Mouse (Mus musculus) stomach, embryonic 14.5 days (tissue): ENCODE results near the gene Dntt. TPM values are rescaled to one million over a fixed set of nuclear protein-coding genes. Genes with fewer than 3 reads are reported as not detected.

Source experiments
- ATAC-seq: fragments of 200-750 bp; cut with Nextera tagmentation; 2 replicates; pipeline ENCODE4 v1.8.0; 2017; ENCODE audit warnings: low read depth, moderate TSS enrichment; ENCODE audit not compliant: insufficient number of reproducible peaks, insufficient read depth, low FRiP score
- H3K27ac ChIP-seq: fragments of 300-500 bp; sonication (generic); 2 replicates; pipeline ENCODE4 v1.5.1; 2014; ENCODE audit warnings: mild to moderate bottlenecking, low read length, moderate library complexity, mixed read lengths
- H3K27me3 ChIP-seq: fragments of 300-500 bp; sonication (generic); 2 replicates; pipeline ENCODE4 v1.6.1; 2014; ENCODE audit warnings: low read length, control low read depth, mixed read lengths; ENCODE audit not compliant: control insufficient read depth, insufficient read depth
- H3K36me3 ChIP-seq: fragments of 300-500 bp; sonication (generic); 2 replicates; pipeline ENCODE4 v1.6.1; 2014; ENCODE audit warnings: mild to moderate bottlenecking, control low read depth, low read length, moderate library complexity, mixed read lengths; ENCODE audit not compliant: control insufficient read depth, insufficient read depth
- H3K4me1 ChIP-seq: fragments of 300-500 bp; sonication (generic); 2 replicates; pipeline ENCODE4 v1.6.1; 2014; ENCODE audit warnings: low read length, control low read depth, mixed read lengths; ENCODE audit not compliant: control insufficient read depth, insufficient read depth
- H3K4me2 ChIP-seq: fragments of 300-500 bp; sonication (generic); replicated peaks from 2 replicates; pipeline ENCODE4 v1.6.1; 2014; ENCODE audit warnings: low read depth, low read length, control low read depth
- H3K4me3 ChIP-seq: fragments of 300-500 bp; sonication (generic); 2 replicates; pipeline ENCODE4 v1.5.1; 2014; ENCODE audit warnings: low read depth, low read length, control low read depth
- H3K9ac ChIP-seq: fragments of 300-500 bp; sonication (generic); replicated peaks from 2 replicates; pipeline ENCODE4 v1.6.1; 2014; ENCODE audit warnings: low read depth, mild to moderate bottlenecking, control low read depth, low read length, moderate library complexity, mixed read lengths
- H3K9me3 ChIP-seq: fragments of 300-500 bp; sonication (generic); 2 replicates; pipeline ENCODE4 v1.6.1; 2016; ENCODE audit warnings: low read depth, low read length, control low read depth; ENCODE audit not compliant: control insufficient read depth
- WGBS: fragments of 180-500 bp; shearing (Covaris S2); extraction: QIAGEN DNeasy Blood & Tissue Kit; methylation state at CpG from one replicate; pipeline ENCODE4 v1.1.7; 2014; 5-methylcytosine and 5-hydroxymethylcytosine counted together
- polyA plus RNA-seq: library from polyadenylated mRNA; unstranded; fragments of >200 nt; fragmentation: Nextera tagmentation; extraction: Ambion mirVana; gene quantifications from 2 replicates; pipeline ENCODE4 v1.2.1, GENCODE M21; 2014

Gene Dntt
- polyA plus RNA-seq, 1 experiment from 2014 or later = not detected

GRCm38 (mm10) chr19:41015951-41016716, 12.9 kb upstream of the Dntt start:
- no peak overlapping the region for H3K27ac ChIP-seq
- peak overlapping the region; percentile 31 for H3K4me2 ChIP-seq
- H3K4me3 ChIP-seq = no peak overlapping the region
- H3K36me3 ChIP-seq = no peaks in the 10 kb centered on the region
- ATAC-seq = no peak; the same call in 1 of the 2 replicates
- peaks cover 10% of the 10 kb centered on the region; the same call in 1 of the 2 replicates for H3K4me1 ChIP-seq
- H3K27me3 ChIP-seq = no peaks in the 10 kb centered on the region
- no peak overlapping the region for H3K9ac ChIP-seq
- no peaks in the 10 kb centered on the region for H3K9me3 ChIP-seq
- WGBS = 19% methylated on average over 14 of the region's 14 CpGs

DNA sequence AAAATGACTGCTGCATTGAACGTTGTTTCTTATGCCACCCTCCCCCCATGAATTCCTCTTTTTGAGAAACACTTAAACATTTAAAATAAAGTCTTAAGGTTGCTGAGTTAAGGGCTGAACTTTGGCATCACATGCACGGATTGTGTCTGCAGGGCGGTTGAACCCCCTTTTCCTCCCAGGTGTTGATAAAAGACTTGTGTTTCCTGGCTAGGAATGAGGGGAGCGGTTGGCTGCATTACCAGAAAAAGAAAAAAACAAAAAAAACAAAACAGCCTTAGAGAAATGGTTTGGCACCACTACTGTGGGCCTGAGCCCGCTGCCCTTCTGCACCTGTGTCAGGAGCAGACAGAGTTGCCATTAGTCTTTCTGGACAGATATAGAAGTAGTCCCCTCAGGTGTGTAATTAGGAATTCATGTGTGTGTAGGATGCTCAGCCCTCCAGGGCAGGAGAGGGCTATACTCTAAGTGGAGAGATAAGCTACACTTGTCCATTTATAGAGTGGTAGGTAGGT, 9.9 kb upstream of the Dntt start:
- Histone ChIP-seq H3K36me3 (no peaks in the 10 kb centered on the region), H3K9ac (no peak overlapping the region), H3K9me3 (no peaks in the 10 kb centered on the region), H3K4me1 (no peaks in the 10 kb centered on the region), H3K27me3 (no peaks in the 10 kb centered on the region), H3K4me2 (no peak overlapping the region), H3K4me3 (no peak overlapping the region), H3K27ac (no peak overlapping the region)
- no peak for ATAC-seq
- WGBS = 69% methylated on average over 5 of the region's 5 CpGs

DNA sequence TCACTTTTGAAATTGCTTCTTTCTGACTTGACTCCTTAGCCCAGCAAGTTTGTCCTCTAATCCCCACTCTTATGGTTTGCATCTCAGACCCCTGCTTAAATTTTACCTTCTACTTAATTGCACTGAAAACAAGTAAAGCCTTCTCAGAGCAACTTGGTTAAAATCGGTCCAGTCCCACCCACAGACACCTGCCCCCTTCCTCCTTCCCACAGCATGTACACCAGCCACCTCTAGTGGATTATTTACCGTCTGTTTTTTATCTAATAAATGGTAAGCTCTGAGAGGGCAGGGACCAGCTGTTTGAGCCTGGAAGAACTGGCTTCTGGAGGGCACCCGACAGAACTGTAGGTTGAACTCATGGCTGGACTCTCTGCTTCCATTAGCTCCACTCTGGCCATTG, 8.5 kb upstream of the Dntt start:
- 56% methylated on average over 3 of the region's 3 CpGs for WGBS
- Histone ChIP-seq H3K27ac (no peak overlapping the region), H3K4me2 (no peak overlapping the region), H3K4me1 (no peaks in the 10 kb centered on the region), H3K36me3 (no peaks in the 10 kb centered on the region), H3K9ac (no peak overlapping the region), H3K27me3 (no peaks in the 10 kb centered on the region), H3K9me3 (no peaks in the 10 kb centered on the region), H3K4me3 (no peak overlapping the region)
- ATAC-seq = no peak

- Histone ChIP-seq H3K9ac (no peak overlapping the region), H3K4me2 (no peak overlapping the region), H3K27ac (no peak overlapping the region), H3K4me1 (no peaks in the 10 kb centered on the region), H3K27me3 (no peaks in the 10 kb centered on the region), H3K36me3 (no peaks in the 10 kb centered on the region), H3K4me3 (no peak overlapping the region), H3K9me3 (no peaks in the 10 kb centered on the region)
- ATAC-seq = no peak
- WGBS = 82% methylated on average over 4 of the region's 4 CpGs
Measured at GRCm38 (mm10) chr19:41022244-41022643, 6.8 kb upstream of the Dntt start.

- no peak overlapping the region for H3K9ac ChIP-seq
- no peaks in the 10 kb centered on the region for H3K9me3 ChIP-seq
- no peaks in the 10 kb centered on the region for H3K4me1 ChIP-seq
- H3K27ac ChIP-seq = no peak overlapping the region
- no peak overlapping the region for H3K4me3 ChIP-seq
- no peaks in the 10 kb centered on the region for H3K36me3 ChIP-seq
- H3K27me3 ChIP-seq = no peaks in the 10 kb centered on the region
- H3K4me2 ChIP-seq = no peak overlapping the region
- WGBS = 81% methylated on average over 8 of the region's 8 CpGs
- ATAC-seq = no peak
Measured at GRCm38 (mm10) chr19:41026551-41026950, 2.5 kb upstream of the Dntt start.

DNA sequence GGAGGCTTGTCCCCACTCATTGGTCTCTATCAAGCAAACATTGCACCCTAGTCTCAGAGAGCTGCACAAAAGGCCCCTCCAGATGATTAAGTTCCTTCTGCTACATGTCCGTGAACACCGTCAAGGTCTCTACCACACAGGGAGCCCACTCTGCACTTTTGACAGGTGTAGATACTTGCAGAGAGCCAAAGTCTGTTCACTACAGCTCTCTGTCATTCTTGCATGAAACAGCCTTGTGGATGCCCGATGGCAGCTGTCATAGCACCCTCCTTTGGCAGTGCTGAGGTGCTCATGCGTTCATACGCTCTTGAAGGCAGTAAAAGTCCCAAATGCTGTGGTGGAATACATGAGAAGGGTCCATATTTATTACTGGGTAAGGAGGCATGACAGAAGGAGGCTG, 2.1 kb upstream of the Dntt start:
- Histone ChIP-seq H3K4me1 (no peaks in the 10 kb centered on the region), H3K9me3 (no peaks in the 10 kb centered on the region), H3K4me3 (no peak overlapping the region), H3K27me3 (no peaks in the 10 kb centered on the region), H3K9ac (no peak overlapping the region), H3K36me3 (no peaks in the 10 kb centered on the region), H3K4me2 (no peak overlapping the region), H3K27ac (no peak overlapping the region)
- 88% methylated on average over 5 of the region's 5 CpGs for WGBS
- no peak for ATAC-seq

- no peak for ATAC-seq
- Histone ChIP-seq H3K27me3 (no peaks in the 10 kb centered on the region), H3K4me1 (no peaks in the 10 kb centered on the region), H3K9ac (no peak overlapping the region), H3K4me2 (no peak overlapping the region), H3K9me3 (no peaks in the 10 kb centered on the region), H3K27ac (no peak overlapping the region), H3K36me3 (no peaks in the 10 kb centered on the region), H3K4me3 (no peak overlapping the region)
- 93% methylated on average over 9 of the region's 9 CpGs for WGBS
Measured at GRCm38 (mm10) chr19:41027601-41028000, 1.5 kb upstream of the Dntt start.

- Histone ChIP-seq H3K9me3 (no peaks in the 10 kb centered on the region), H3K36me3 (no peaks in the 10 kb centered on the region), H3K4me3 (no peak overlapping the region), H3K4me2 (no peak overlapping the region), H3K27me3 (no peaks in the 10 kb centered on the region), H3K4me1 (no peaks in the 10 kb centered on the region), H3K9ac (no peak overlapping the region), H3K27ac (no peak overlapping the region)
- WGBS = 68% methylated on average over 6 of the region's 6 CpGs
- ATAC-seq = no peak
Measured at GRCm38 (mm10) chr19:41030161-41030560, 1.1 kb downstream of the Dntt start.

- Histone ChIP-seq H3K9me3 (no peaks in the 10 kb centered on the region), H3K4me3 (no peak overlapping the region), H3K27ac (no peak overlapping the region), H3K9ac (no peak overlapping the region), H3K4me1 (no peaks in the 10 kb centered on the region), H3K27me3 (no peaks in the 10 kb centered on the region), H3K36me3 (no peaks in the 10 kb centered on the region), H3K4me2 (no peak overlapping the region)
- no peak for ATAC-seq
- 54% methylated on average over 11 of the region's 11 CpGs for WGBS
Measured at GRCm38 (mm10) chr19:41031009-41031408, 1.9 kb downstream of the Dntt start.
